Mouse (Mus musculus) hindbrain, embryonic 13.5 days (tissue): Measurements from ENCODE around the gene Ctc1. TPM values are rescaled to one million over a fixed set of nuclear protein-coding genes. Genes with fewer than 3 reads are reported as not detected.
A peak's percentile ranks its signal among the peaks of the same experiment; 100 is the strongest.

Experiments used
- ATAC-seq: fragments of 200-750 bp; cut with Nextera tagmentation; 2 replicates; pipeline ENCODE4 v1.8.0; 2017; ENCODE audit warnings: moderate TSS enrichment; ENCODE audit not compliant: low FRiP score
- H3K27ac ChIP-seq: fragments of 300-500 bp; sonication (generic); 2 replicates; pipeline ENCODE4 v1.5.1; 2015; ENCODE audit warnings: inconsistent platforms, mild to moderate bottlenecking, moderate library complexity
- H3K27me3 ChIP-seq: fragments of 300-500 bp; sonication (generic); 2 replicates; pipeline ENCODE4 v1.6.1; 2015; ENCODE audit warnings: mild to moderate bottlenecking, inconsistent platforms
- H3K36me3 ChIP-seq: fragments of 300-500 bp; sonication (generic); 2 replicates; pipeline ENCODE4 v1.6.1; 2015; ENCODE audit warnings: mild to moderate bottlenecking, inconsistent platforms
- H3K4me1 ChIP-seq: fragments of 300-500 bp; sonication (generic); replicated peaks from 2 replicates; pipeline ENCODE4 v1.6.1; 2015; ENCODE audit warnings: inconsistent platforms
- H3K4me2 ChIP-seq: fragments of 300-500 bp; sonication (generic); 2 replicates; pipeline ENCODE4 v1.6.1; 2015; ENCODE audit warnings: inconsistent platforms, mild to moderate bottlenecking, moderate library complexity
- H3K4me3 ChIP-seq: fragments of 300-500 bp; sonication (generic); 2 replicates; pipeline ENCODE4 v1.5.1; 2015; ENCODE audit warnings: mild to moderate bottlenecking, inconsistent platforms
- H3K9ac ChIP-seq: fragments of 300-500 bp; sonication (generic); 2 replicates; pipeline ENCODE4 v1.6.1; 2015; ENCODE audit warnings: mild to moderate bottlenecking, inconsistent platforms
- H3K9me3 ChIP-seq: fragments of 300-500 bp; sonication (generic); 2 replicates; pipeline ENCODE4 v1.6.1; 2016; ENCODE audit warnings: inconsistent platforms
- WGBS: fragments of 180-500 bp; shearing (Covaris S2); methylation state at CpG from one replicate; pipeline ENCODE4 v1.1.7; 2015; 5-methylcytosine and 5-hydroxymethylcytosine counted together
- polyA plus RNA-seq: library from polyadenylated mRNA; unstranded; fragments of >200 nt; fragmentation: Nextera tagmentation; extraction: Ambion mirVana; gene quantifications from 2 replicates; pipeline ENCODE4 v1.2.1, GENCODE M21; 2015

The Ctc1 gene
- polyA plus RNA-seq, 1 experiment from 2014 or later, result 49.4 TPM

DNA sequence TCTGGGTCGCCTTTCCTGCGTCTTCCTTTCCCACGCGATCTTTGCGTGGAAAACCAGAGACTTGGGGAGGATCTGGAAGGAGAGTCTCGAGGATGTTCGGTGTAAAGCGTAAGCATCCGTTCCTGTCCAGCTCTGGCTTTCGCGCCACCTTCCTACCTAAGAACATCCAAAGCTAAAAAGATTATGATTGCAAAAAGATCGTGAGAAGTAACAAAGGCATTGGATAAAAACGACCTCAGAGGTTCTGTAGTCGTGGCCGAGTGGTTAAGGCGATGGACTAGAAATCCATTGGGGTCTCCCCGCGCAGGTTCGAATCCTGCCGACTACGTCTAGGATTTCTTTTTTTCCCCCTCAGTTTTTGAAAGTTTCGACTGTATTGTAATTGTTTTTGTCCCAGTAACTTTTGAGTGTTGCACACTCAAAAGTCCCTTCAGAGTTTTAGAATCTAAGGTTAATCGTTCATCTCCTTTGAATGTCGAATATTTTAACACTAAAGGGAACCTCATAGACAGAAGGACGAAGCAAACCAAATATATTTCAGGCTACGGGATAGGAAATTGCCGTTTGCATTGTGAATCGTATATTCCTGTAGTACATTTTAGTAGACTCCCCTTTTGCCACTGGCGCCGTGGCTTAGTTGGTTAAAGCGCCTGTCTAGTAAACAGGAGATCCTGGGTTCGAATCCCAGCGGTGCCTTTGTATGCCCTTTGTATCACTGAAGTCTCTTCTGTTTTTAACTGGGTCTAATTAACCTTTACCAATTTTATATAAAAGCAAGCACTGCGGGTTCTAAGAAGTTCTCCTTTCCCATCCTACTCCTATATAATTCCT, 21.7 kb downstream of the Ctc1 start:
- peak overlapping the region; percentile 68 for H3K4me3 ChIP-seq
- WGBS, result under 1% methylated on average over 34 of the region's 34 CpGs

DNA sequence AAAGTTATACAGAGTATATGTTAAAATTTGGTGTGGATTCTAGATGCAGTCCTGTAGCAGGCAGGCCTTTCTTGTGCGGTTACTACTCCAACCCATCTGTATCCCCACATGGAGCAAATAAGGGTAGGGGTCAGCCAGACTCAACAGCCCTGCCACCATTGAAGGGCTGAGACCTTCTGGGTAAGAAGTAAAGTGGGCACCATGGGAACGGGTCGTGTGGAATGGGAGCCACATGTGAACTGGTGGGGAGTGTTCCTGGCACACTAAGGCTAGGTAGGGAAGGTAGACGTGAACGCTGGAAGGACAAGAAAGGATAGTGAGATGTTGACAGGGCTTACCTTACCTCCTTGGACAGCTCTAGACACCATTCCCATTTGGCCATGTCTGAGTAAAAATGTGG, 22.5 kb downstream of the Ctc1 start:
- H3K4me1 ChIP-seq, result peaks cover 33% of the 10 kb centered on the region
- H3K36me3 ChIP-seq, result peaks cover 28% of the 10 kb centered on the region
- no peaks in the 10 kb centered on the region for H3K9me3 ChIP-seq
- H3K27ac ChIP-seq, result peak overlapping the region; percentile 88; the same call in 1 of the 2 replicates
- no peak for ATAC-seq
- H3K4me2 ChIP-seq, result no peak overlapping the region; the same call in 1 of the 2 replicates
- WGBS, result 75% methylated on average over 5 of the region's 5 CpGs
- no peak overlapping the region for H3K9ac ChIP-seq
- no peaks in the 10 kb centered on the region for H3K27me3 ChIP-seq
- no peak overlapping the region for H3K4me3 ChIP-seq

More for the DNA sequence above, 21.7 kb downstream of the Ctc1 start:
- Histone ChIP-seq H3K4me2 (peak overlapping the region; percentile 60), H3K9ac (peak overlapping the region; percentile 80), H3K4me1 (peaks cover 33% of the 10 kb centered on the region), H3K27ac (peak overlapping the region; percentile 84), H3K9me3 (no peaks in the 10 kb centered on the region), H3K36me3 (peaks cover 35% of the 10 kb centered on the region), H3K27me3 (no peaks in the 10 kb centered on the region)
- ATAC-seq, result peak; percentile 18; the same call in 1 of the 2 replicates

DNA sequence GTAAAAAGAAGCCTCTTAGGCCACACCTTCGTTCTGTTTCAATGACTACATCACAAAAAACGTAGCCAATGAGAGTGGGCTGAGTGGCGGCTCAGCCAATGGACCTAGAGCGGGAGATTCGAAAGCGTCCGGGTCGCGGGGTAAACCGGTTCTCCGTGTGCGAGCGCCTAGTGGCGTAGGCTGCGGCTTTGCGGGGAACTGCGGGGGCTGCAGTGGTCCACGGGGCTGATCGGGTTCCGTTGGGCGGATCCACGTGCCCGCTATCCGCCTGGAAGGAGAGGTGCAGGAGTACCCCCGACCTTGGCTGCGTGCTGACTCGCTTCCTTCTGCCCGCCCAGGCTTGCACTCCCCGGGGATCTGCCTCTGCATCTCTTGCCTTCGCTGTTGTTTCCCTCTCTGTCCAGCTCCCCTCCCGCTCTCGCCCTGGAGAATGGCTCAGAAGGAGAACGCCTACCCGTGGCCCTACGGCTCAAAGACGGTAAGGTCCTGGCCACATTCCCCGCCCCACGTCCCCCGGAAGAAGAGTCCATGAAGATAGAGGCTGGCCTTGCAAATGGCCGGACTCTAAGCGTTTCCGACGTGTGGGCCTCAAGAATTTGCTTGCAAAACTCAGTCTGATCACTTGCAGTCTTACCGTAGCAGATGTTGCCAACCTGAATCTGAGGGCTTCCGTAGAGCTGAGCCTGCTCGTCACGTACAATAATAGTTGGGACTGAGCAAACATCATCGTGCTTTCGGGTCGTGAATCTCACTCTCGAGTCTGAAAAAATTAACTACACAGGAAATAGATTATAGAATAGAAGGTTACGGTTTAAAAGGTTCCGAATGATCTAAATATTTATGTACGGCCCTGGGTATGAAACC, 30.1 kb downstream of the Ctc1 start, which contains the start of gene Aurkb:
Aurkb (plus strand) TSS at position 117 of the 864 bp plus-strand sequence.
- Histone ChIP-seq H3K4me2 (peak within 1 kb of the TSS; percentile 99), H3K36me3 (no peaks in the 10 kb centered on the region), H3K9me3 (no peaks in the 10 kb centered on the region), H3K9ac (peak within 1 kb of the TSS; percentile 65), H3K27me3 (no peaks in the 10 kb centered on the region), H3K27ac (peak within 1 kb of the TSS; percentile 65), H3K4me1 (peaks cover 22% of the 10 kb centered on the region), H3K4me3 (peak within 1 kb of the TSS; percentile 66)
- under 1% methylated on average over 54 of the region's 54 CpGs for WGBS
- ATAC-seq, result peak; percentile 71

DNA sequence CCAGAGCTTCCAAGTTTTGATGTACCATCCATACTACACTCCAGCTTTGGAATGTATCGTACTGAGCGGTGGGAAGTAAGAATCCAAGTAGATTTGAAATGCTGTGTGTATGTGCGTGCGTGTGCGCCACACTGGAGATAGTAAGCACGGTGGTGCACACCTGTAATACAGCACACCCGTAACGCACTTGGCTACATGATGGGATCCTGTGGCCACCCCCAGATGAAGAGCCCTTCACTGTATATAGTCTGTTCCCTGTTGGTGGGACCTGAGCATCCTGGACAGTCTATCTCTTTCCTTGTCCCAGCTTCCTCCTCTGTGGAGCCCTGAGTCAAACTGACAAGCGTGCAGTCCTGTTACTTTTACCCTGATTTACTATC, 30.7 kb downstream of the Ctc1 start:
- 19% methylated on average over 9 of the region's 9 CpGs for WGBS
- Histone ChIP-seq H3K27ac (no peak overlapping the region), H3K27me3 (no peaks in the 10 kb centered on the region), H3K4me1 (peaks cover 22% of the 10 kb centered on the region), H3K4me2 (peak overlapping the region; percentile 99), H3K36me3 (no peaks in the 10 kb centered on the region), H3K9ac (peak overlapping the region; percentile 65; the same call in 1 of the 2 replicates), H3K9me3 (no peaks in the 10 kb centered on the region), H3K4me3 (peak overlapping the region; percentile 66)
- no peak for ATAC-seq

DNA sequence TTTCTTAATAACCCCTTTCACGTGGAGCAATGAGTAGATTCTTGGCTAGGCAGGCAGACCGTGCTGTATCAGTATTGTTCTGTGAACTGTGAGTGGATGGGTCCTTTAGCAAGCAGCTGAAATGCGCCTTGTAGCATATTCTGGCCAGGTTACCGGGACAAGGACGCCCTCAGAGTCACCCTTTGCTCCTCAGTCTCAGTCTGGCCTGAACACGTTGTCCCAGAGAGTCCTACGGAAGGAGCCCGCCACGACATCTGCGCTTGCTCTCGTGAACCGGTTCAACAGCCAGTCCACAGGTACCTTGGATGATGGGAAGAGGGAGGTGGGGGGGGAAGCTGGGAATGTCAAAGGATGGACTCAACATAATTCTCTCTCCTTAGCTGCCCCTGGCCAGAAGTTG, 31.9 kb downstream of the Ctc1 start:
- no peak for ATAC-seq
- Histone ChIP-seq H3K9me3 (no peaks in the 10 kb centered on the region), H3K36me3 (no peaks in the 10 kb centered on the region), H3K4me2 (peak overlapping the region; percentile 99; the same call in 1 of the 2 replicates), H3K4me1 (peaks cover 22% of the 10 kb centered on the region), H3K4me3 (no peak overlapping the region), H3K27me3 (no peaks in the 10 kb centered on the region), H3K9ac (no peak overlapping the region), H3K27ac (no peak overlapping the region)
- WGBS, result 91% methylated on average over 12 of the region's 12 CpGs

DNA sequence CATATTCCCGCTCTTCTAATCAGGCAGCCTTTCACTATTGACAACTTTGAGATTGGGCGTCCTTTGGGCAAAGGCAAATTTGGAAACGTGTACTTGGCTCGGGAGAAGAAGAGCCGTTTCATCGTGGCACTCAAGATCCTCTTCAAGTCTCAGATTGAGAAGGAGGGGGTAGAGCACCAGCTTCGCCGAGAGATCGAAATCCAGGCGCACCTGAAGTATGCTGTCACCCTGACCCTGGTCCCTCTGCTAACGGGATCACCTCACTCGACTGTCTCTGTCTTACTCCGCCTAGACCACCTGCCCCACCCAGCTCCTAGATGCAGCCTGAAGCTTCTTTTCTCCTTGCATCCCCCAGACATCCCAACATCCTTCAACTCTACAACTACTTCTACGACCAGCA, 32.4 kb downstream of the Ctc1 start:
- Histone ChIP-seq H3K27ac (no peak overlapping the region), H3K27me3 (no peaks in the 10 kb centered on the region), H3K4me1 (peaks cover 22% of the 10 kb centered on the region), H3K9me3 (no peaks in the 10 kb centered on the region), H3K36me3 (no peaks in the 10 kb centered on the region), H3K9ac (no peak overlapping the region), H3K4me3 (no peak overlapping the region), H3K4me2 (no peak overlapping the region)
- no peak for ATAC-seq
- 94% methylated on average over 14 of the region's 14 CpGs for WGBS

DNA sequence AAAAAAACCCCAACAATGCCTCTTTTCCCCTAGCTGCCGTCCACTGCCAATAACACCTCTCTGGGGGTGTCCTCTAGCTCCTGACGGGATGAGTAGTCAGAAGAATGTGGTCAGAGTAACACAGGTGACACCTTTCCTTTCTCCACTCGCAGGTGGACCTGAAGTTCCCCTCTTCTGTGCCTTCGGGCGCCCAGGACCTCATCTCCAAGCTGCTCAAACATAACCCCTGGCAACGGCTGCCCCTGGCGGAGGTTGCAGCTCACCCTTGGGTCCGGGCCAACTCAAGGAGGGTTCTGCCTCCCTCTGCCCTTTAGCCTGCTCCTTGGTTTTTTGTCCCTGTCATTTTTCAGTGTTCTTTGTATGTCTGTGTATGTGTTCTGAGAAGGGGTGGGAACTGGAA, 35.0 kb downstream of the Ctc1 start:
- no peaks in the 10 kb centered on the region for H3K9me3 ChIP-seq
- H3K27ac ChIP-seq, result no peak overlapping the region
- H3K27me3 ChIP-seq, result no peaks in the 10 kb centered on the region
- ATAC-seq, result no peak
- H3K4me1 ChIP-seq, result peaks cover 20% of the 10 kb centered on the region
- H3K4me3 ChIP-seq, result no peak overlapping the region
- H3K36me3 ChIP-seq, result no peaks in the 10 kb centered on the region
- H3K9ac ChIP-seq, result no peak overlapping the region
- 86% methylated on average over 8 of the region's 8 CpGs for WGBS
- H3K4me2 ChIP-seq, result no peak overlapping the region

DNA sequence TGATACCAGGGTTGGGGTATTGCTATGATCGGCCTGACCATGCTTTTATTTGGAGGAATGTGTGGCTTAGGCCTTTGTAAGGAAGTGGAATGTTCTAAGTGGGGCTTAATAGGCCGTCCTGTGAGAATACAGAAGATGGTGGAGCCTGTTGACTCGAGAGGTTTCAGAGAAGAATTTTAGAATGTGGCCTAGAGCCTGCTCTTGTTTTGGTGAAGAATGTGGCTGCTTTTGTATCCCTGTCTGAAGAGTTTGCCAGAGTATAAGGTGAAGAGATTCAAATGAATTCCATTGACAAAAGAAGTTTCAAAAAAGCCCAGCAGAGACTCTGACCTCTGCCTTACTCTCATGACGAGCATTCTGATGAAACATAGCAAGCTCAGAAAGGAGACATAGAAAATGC, 36.1 kb downstream of the Ctc1 start:
- no peak overlapping the region for H3K27ac ChIP-seq
- H3K9ac ChIP-seq, result no peak overlapping the region
- peaks cover 10% of the 10 kb centered on the region for H3K4me1 ChIP-seq
- H3K27me3 ChIP-seq, result no peaks in the 10 kb centered on the region
- ATAC-seq, result no peak
- H3K36me3 ChIP-seq, result no peaks in the 10 kb centered on the region
- 51% methylated on average over 4 of the region's 4 CpGs for WGBS
- no peak overlapping the region for H3K4me3 ChIP-seq
- no peaks in the 10 kb centered on the region for H3K9me3 ChIP-seq
- H3K4me2 ChIP-seq, result no peak overlapping the region

DNA sequence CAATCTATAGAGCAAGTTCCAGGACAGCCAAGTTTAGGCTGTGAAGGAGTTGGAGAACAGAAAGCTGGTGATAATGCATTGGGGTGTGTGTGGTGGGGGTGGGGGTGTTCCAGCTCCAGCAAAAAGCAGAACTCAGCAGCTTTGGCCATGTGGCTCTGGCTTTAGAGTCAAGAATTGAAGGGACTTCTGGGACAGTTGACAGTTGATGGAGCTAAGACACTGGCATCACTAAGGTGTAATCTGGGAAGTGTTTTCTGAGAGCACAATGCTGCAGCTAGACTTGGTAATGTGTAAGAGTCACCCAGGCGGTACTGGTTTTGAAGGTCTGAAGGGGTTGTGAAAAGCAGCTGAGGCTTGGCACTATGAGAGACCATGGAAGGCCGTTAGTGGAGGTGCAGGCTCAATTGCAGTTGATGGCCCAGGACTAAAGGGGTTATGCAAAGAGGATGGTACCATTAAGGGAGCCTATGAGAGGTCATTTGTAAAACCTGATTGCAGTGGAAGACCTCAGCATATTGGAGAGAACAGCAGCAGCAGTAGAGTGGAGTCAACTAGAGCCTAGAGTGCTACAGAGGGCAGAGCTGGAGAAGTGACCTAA, 37.2 kb downstream of the Ctc1 start:
- H3K4me1 ChIP-seq, result peaks cover 2% of the 10 kb centered on the region
- ATAC-seq, result no peak
- H3K27me3 ChIP-seq, result no peaks in the 10 kb centered on the region
- H3K27ac ChIP-seq, result no peak overlapping the region
- H3K4me3 ChIP-seq, result no peak overlapping the region
- H3K4me2 ChIP-seq, result no peak overlapping the region
- H3K9me3 ChIP-seq, result no peaks in the 10 kb centered on the region
- no peak overlapping the region for H3K9ac ChIP-seq
- no peaks in the 10 kb centered on the region for H3K36me3 ChIP-seq
- 93% methylated on average over 2 of the region's 2 CpGs for WGBS

DNA sequence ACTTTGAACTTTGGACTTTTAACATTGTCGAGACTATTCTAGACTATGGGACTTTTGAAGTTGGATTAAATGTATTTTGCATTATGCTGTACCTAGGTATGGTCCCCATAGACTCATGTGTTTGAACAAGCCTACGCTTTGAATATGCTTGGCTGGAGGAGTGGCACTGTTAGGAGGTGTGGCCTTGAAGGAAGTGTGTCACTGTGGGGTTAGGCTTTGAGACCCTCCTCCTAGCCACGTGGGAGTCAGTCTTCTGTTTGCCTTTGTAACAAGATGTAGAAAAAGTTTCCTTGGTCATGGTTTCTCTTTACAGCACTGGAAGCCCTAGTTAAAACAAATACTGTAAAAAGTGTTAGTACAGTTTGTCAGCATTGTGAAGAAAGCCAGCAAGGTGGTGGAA, 38.1 kb downstream of the Ctc1 start:
- Histone ChIP-seq H3K27me3 (no peaks in the 10 kb centered on the region), H3K36me3 (no peaks in the 10 kb centered on the region), H3K9ac (no peak overlapping the region), H3K27ac (no peak overlapping the region), H3K9me3 (no peaks in the 10 kb centered on the region), H3K4me2 (no peak overlapping the region), H3K4me1 (peaks cover 11% of the 10 kb centered on the region), H3K4me3 (no peak overlapping the region)
- WGBS, result 82% methylated on average over 3 of the region's 3 CpGs
- no peak for ATAC-seq

DNA sequence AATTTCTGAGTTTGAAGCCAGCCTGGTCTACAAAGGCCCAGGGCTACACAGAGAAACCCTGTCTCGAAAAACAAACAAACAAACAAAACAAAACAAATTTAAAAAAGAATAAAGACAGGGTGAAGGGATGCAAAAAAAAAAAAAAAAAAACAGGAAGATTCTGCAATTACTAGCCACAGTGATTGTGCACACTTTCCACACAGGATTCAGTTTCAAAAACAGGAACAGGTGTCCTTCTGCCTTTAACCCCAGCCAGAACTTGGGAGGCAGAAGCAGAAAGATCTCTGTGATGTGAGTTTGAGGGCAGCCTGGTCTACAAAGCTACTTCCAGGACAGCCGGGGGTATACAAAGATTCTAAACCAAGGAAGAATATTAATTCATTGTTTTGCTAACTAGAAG, 42.6 kb downstream of the Ctc1 start:
- H3K9ac ChIP-seq, result peak overlapping the region; percentile 79
- no peaks in the 10 kb centered on the region for H3K9me3 ChIP-seq
- WGBS, result 69% methylated on average over 2 of the region's 2 CpGs
- peak overlapping the region; percentile 92 for H3K27ac ChIP-seq
- no peaks in the 10 kb centered on the region for H3K27me3 ChIP-seq
- H3K36me3 ChIP-seq, result no peaks in the 10 kb centered on the region
- ATAC-seq, result no peak
- peaks cover 27% of the 10 kb centered on the region for H3K4me1 ChIP-seq
- H3K4me2 ChIP-seq, result peak overlapping the region; percentile 73
- H3K4me3 ChIP-seq, result peak overlapping the region; percentile 63

DNA sequence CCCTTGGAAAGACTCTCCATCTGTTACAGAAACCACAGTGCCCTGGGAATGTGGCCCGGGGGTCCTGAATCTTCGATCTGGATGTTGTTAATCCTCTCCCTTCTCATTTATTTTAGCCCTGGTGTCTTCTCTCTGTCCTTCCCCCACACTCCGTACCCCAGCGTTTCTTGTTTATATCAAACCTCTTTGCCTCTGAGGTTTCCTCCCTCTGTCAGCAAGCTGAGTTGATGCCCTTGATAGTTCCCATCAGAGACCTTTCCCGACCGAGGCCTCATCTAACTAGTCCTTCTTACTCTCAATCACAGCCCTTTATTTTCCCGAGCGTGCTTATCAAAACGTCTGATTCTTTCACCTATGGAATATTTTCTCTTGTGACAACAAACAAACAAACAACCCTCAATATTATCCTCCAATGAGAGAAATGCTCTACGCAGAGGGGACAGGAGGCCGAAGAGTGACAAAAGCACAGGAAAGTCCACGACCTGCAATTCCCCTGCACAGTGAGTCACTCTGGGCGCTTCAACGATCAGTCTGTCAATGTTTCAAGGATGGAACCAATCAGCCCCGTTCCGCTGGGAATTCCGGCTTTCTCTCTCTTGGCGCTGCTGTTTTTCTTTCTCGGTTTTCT, 43.1 kb downstream of the Ctc1 start:
- H3K36me3 ChIP-seq, result no peaks in the 10 kb centered on the region
- H3K27me3 ChIP-seq, result no peaks in the 10 kb centered on the region
- peaks cover 28% of the 10 kb centered on the region for H3K4me1 ChIP-seq
- peak overlapping the region; percentile 92 for H3K27ac ChIP-seq
- 2% methylated on average over 19 of the region's 19 CpGs for WGBS
- no peaks in the 10 kb centered on the region for H3K9me3 ChIP-seq
- peak overlapping the region; percentile 73 for H3K4me2 ChIP-seq
- peak; percentile 25 for ATAC-seq
- H3K4me3 ChIP-seq, result peak overlapping the region; percentile 63
- H3K9ac ChIP-seq, result peak overlapping the region; percentile 79
